Mouse (Mus musculus) forebrain, postnatal 0 days (tissue): ENCODE data around the gene Mnd1. TPM values are rescaled to one million over a fixed set of nuclear protein-coding genes. Genes with fewer than 3 reads are reported as not detected.

Experiments
- ATAC-seq: fragments of 200-750 bp; cut with Nextera tagmentation; 2 replicates; pipeline ENCODE4 v1.8.0; 2017; ENCODE audit warnings: mild to moderate bottlenecking, moderate library complexity
- DNase-seq: peaks from one replicate; pipeline ENCODE4 v3.0.0-alpha.2; 2015
- H3K27ac ChIP-seq: fragments of 300-500 bp; sonication (generic); 2 replicates; pipeline ENCODE4 v1.5.1; 2014; ENCODE audit warnings: low read depth, mild to moderate bottlenecking, antibody characterized with exemption, low read length, moderate library complexity, mixed read lengths
- H3K27me3 ChIP-seq: fragments of 300-500 bp; sonication (generic); 2 replicates; pipeline ENCODE4 v1.6.1; 2014; ENCODE audit warnings: mild to moderate bottlenecking, low read length, mixed read lengths; ENCODE audit not compliant: insufficient read depth
- H3K36me3 ChIP-seq: fragments of 300-500 bp; sonication (generic); 2 replicates; pipeline ENCODE4 v1.6.1; 2014; ENCODE audit warnings: mild to moderate bottlenecking, moderate library complexity; ENCODE audit not compliant: insufficient read depth
- H3K4me1 ChIP-seq: fragments of 300-500 bp; sonication (generic); 2 replicates; pipeline ENCODE4 v1.6.1; 2014; ENCODE audit warnings: antibody characterized with exemption; ENCODE audit not compliant: insufficient read depth
- H3K4me2 ChIP-seq: fragments of 300-500 bp; sonication (generic); 2 replicates; pipeline ENCODE4 v1.6.1; 2014; ENCODE audit warnings: low read depth, mild to moderate bottlenecking, moderate library complexity
- H3K4me3 ChIP-seq: fragments of 300-500 bp; sonication (generic); 2 replicates; pipeline ENCODE4 v1.5.1; 2014; ENCODE audit warnings: low read depth, low read length, mixed read lengths
- H3K9ac ChIP-seq: fragments of 300-500 bp; sonication (generic); 2 replicates; pipeline ENCODE4 v1.6.1; 2014; ENCODE audit warnings: mild to moderate bottlenecking
- H3K9me3 ChIP-seq: fragments of 300-500 bp; sonication (generic); 2 replicates; pipeline ENCODE4 v1.6.1; 2016; ENCODE audit warnings: low read length
- CTCF ChIP-seq: sonication (generic); IDR thresholded peaks from 2 replicates; pipeline ENCODE4 v1.5.1; 2016; ENCODE audit warnings: antibody characterized with exemption, control low read depth, low read depth
- WGBS: fragments of 180-500 bp; shearing (Covaris S2); extraction: QIAGEN DNeasy Blood & Tissue Kit; methylation state at CpG from one replicate; pipeline ENCODE4 v1.1.7; 2014; 5-methylcytosine and 5-hydroxymethylcytosine counted together
- polyA plus RNA-seq: library from polyadenylated mRNA; unstranded; fragments of >200 nt; fragmentation: Nextera tagmentation; extraction: Ambion mirVana; gene quantifications from 2 replicates; pipeline ENCODE4 v1.2.1, GENCODE M21; 2015
- total RNA-seq: library from RNA; depleted of rRNA; stranded (reverse); fragments of >200 nt; gene quantifications from 2 replicates; pipeline ENCODE4 v1.2.3, GENCODE M21; 2014

Mnd1 gene
- total and polyA plus RNA-seq, 2 experiments from 2014 or later, result 2.5 to 3.0 TPM

DNA sequence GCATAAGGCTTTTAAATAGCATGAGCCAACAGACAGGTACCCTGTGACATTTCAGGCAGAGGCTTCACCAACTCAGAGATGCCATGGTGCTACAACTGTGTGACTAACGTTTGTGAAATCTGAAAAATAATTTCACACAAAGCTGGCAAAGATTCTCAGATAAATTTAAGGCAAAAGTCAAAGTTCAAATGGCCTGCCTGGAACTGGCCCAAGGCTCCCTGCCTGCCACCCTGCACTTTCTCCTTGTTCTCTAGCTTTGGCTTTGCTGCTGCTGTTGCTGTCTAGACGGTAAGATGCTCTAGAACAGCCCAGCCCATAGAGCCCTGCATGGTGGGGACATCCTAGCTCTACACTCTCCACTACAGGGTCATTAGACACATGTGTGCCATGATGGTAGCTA, 49.5 kb downstream of the Mnd1 start:
- Histone ChIP-seq H3K27ac (no peak overlapping the region), H3K36me3 (no peaks in the 10 kb centered on the region), H3K9ac (no peak overlapping the region), H3K4me1 (no peaks in the 10 kb centered on the region), H3K4me2 (no peak overlapping the region), H3K9me3 (no peaks in the 10 kb centered on the region), H3K4me3 (no peak overlapping the region), H3K27me3 (no peaks in the 10 kb centered on the region)
- 55% methylated on average over 2 of the region's 2 CpGs for WGBS
- DNase-seq (no peak), ATAC-seq (no peak)
- TF ChIP-seq CTCF, result no peak

- Histone ChIP-seq H3K36me3 (no peaks in the 10 kb centered on the region), H3K27me3 (no peaks in the 10 kb centered on the region), H3K4me2 (no peak overlapping the region), H3K4me1 (no peaks in the 10 kb centered on the region), H3K27ac (no peak overlapping the region), H3K9ac (no peak overlapping the region), H3K9me3 (no peaks in the 10 kb centered on the region), H3K4me3 (no peak overlapping the region)
- no peak for ATAC-seq
- TF ChIP-seq CTCF, result no peak
- DNase-seq, result no peak
- WGBS, result 83% methylated on average over 2 of the region's 2 CpGs
These were observed 52.0 kb downstream of the Mnd1 start for GRCm38 (mm10) chr3:84103536-84103935.

- 92% methylated on average over 2 of the region's 2 CpGs for WGBS
These were observed 62.7 kb downstream of the Mnd1 start for GRCm38 (mm10) chr3:84092875-84093274.

GRCm38 (mm10) chr3:84090982-84091381, 64.6 kb downstream of the Mnd1 start:
- H3K4me2 ChIP-seq, result no peak overlapping the region
- WGBS, result 38% methylated on average over 2 of the region's 2 CpGs
- peak; percentile 21; the same call in 1 of the 2 replicates for TF ChIP-seq CTCF

More at GRCm38 (mm10) chr3:84092875-84093274, 62.7 kb downstream of the Mnd1 start:
- H3K9ac ChIP-seq, result no peak overlapping the region
- no peaks in the 10 kb centered on the region for H3K4me1 ChIP-seq
- H3K36me3 ChIP-seq, result no peaks in the 10 kb centered on the region
- DNase-seq (no peak), ATAC-seq (no peak)
- no peak for TF ChIP-seq CTCF
- H3K4me3 ChIP-seq, result no peak overlapping the region
- H3K27ac ChIP-seq, result no peak overlapping the region
- H3K9me3 ChIP-seq, result no peaks in the 10 kb centered on the region
- H3K27me3 ChIP-seq, result no peaks in the 10 kb centered on the region
- no peak overlapping the region for H3K4me2 ChIP-seq

DNA sequence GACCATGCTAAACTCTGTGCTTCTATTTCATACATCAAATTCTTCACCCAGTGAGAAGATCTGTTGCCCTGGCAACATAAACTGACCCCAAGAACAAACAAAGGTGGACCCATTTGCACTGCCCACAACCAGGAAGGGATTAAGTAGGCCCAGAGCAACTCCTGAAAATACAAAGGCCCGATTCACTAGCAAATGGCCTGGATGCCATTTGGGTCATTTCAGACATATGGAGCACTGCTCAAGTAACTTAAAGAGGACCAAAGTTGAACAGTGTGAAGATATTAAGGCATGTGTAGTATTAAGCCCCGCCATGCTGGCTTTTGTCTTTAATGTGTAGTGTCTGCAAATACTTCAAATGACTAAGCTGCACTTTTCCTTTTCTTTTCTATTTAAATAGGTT, 68.7 kb downstream of the Mnd1 start:
- Histone ChIP-seq H3K4me3 (no peak overlapping the region), H3K4me2 (no peak overlapping the region), H3K27ac (no peak overlapping the region), H3K4me1 (no peaks in the 10 kb centered on the region), H3K9ac (no peak overlapping the region), H3K9me3 (no peaks in the 10 kb centered on the region), H3K36me3 (no peaks in the 10 kb centered on the region), H3K27me3 (no peaks in the 10 kb centered on the region)
- 37% methylated on average over 2 of the region's 2 CpGs for WGBS
- DNase-seq (no peak), ATAC-seq (no peak)
- no peak for TF ChIP-seq CTCF

More at GRCm38 (mm10) chr3:84090982-84091381, 64.6 kb downstream of the Mnd1 start:
- Histone ChIP-seq H3K36me3 (no peaks in the 10 kb centered on the region), H3K27ac (no peak overlapping the region), H3K4me3 (no peak overlapping the region), H3K4me1 (no peaks in the 10 kb centered on the region), H3K9ac (no peak overlapping the region), H3K27me3 (no peaks in the 10 kb centered on the region), H3K9me3 (no peaks in the 10 kb centered on the region)
- no peak for DNase-seq
- no peak for ATAC-seq

- Histone ChIP-seq H3K4me1 (no peaks in the 10 kb centered on the region), H3K27ac (no peak overlapping the region), H3K27me3 (no peaks in the 10 kb centered on the region), H3K9ac (no peak overlapping the region), H3K4me2 (no peak overlapping the region), H3K4me3 (no peak overlapping the region), H3K36me3 (no peaks in the 10 kb centered on the region), H3K9me3 (no peaks in the 10 kb centered on the region)
- TF ChIP-seq CTCF, result no peak
- ATAC-seq (no peak), DNase-seq (no peak)
- 69% methylated on average over 7 of the region's 7 CpGs for WGBS
These were observed 69.2 kb downstream of the Mnd1 start for GRCm38 (mm10) chr3:84086337-84086736.

GRCm38 (mm10) chr3:84085429-84085828, 70.2 kb downstream of the Mnd1 start:
- ATAC-seq, result no peak
- no peak for TF ChIP-seq CTCF
- 64% methylated on average over 9 of the region's 9 CpGs for WGBS
- Histone ChIP-seq H3K27me3 (no peaks in the 10 kb centered on the region), H3K36me3 (no peaks in the 10 kb centered on the region), H3K9me3 (no peaks in the 10 kb centered on the region), H3K9ac (no peak overlapping the region), H3K27ac (no peak overlapping the region), H3K4me2 (no peak overlapping the region), H3K4me1 (no peaks in the 10 kb centered on the region), H3K4me3 (no peak overlapping the region)
- no peak for DNase-seq
